Mouse (Mus musculus) central nervous system, embryonic 18 days (tissue): ENCODE measurements around the gene Zfp677. TPM values are rescaled to one million over a fixed set of nuclear protein-coding genes. Genes with fewer than 3 reads are reported as not detected.

ENCODE experiments used
- polyA plus RNA-seq: library from polyadenylated mRNA; depleted of rRNA; stranded (reverse); fragments of >200 nt; gene quantifications from 2 replicates; pipeline ENCODE4 v1.2.3, GENCODE M21; 2012; rRNA removed

Zfp677 gene
- 3.3 and 3.6 TPM in 2 replicates for polyA plus RNA-seq

DNA sequence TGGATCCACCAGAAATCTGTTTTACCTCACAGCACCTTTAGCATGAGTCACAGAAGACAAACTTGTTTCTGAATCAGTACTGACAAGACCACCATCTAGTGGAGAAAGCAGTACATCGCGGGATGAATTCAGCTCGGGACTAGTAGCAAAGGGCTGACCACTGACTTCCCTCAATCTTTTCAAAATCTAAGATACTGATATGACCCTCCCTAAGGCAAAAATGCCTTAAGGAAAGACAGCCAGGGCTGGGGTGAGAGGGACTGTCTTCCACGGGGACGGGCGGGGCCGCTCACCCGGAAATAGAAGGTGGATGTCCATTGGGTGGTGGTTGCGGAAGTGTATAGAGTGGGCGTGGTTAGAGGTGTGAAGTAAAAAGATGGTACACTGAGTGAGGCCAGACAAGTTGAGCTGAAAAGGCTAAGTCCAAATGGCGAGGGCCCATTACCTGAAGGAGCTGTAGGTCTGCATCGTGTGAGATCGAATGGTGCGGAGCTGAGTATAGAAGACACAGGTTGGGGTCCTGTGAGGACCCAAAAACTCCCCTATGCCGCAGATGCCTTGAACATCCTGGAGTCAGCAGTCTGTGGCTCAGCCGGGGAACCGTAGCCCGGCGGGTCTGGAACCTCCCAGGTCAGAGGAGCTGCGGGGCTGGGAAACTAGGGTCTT lies at the start of gene Zfp677:
Gene Zfp677 (plus strand): TSS at position 358 of the 666 bp plus-strand sequence.

DNA sequence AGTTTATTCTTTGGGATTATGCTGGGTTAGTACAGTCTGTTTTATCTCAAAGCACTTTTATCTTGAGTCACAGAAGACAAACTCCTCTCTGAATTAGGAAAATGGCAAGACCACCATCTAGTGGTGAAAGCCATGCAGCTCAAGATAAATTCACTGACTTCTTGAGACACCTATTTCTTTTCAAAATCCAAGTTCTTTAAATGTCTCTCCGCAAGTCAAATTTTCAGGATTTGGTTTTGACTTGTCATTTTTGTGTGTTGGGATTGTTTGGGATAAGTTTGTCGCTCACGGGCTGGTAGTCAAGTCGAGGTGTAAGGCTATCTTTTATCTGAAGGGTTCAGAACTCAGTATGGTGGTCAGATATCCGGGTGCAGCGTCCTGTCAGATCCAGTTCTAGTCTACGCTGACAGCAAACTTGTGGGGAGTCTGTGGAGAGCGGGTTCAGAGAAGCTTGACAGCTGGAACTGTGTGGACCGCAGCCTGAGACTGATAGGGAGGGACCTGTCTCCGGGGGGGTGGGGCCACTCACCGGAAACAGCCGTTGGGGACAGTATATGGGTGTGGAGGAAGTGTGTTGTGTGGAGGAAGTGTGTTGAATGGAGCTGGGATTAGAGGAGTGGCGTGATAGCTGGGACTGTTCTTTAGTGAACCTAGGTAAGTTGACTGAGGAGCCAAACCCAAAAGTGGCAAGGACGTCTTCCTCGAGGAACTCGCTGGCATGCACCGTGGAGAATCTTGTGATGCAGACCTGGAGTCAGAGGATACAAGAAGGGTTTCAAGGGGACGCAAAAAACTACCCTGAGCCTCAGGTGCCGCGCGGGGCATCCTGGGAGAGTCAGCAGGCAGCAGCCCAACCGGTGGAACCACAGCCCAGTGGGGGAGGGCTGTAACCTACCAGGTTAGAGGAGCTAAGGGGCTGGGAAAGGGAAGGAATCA lies 39.4 kb downstream of the Zfp677 start, which contains the start of gene Zfp54:
Gene Zfp54 (plus strand): TSS at position 564 of the 936 bp plus-strand sequence.

Other genes with a start within 250 kb of the Zfp677 start
- not detected in 2 replicates for gene Vmn1r234, start 157.7 kb upstream of the Zfp677 start, polyA plus RNA-seq
- not detected in 2 replicates for gene Vmn1r235, start 127.3 kb upstream of the Zfp677 start, polyA plus RNA-seq
- gene Vmn1r236, start 100.8 kb upstream of the Zfp677 start, polyA plus RNA-seq, result not detected in 2 replicates
- gene Vmn1r237, start 71.9 kb upstream of the Zfp677 start, polyA plus RNA-seq, result not detected in 2 replicates
- gene Zfp54, start 39.5 kb downstream of the Zfp677 start, polyA plus RNA-seq, result 3.5 and 4.6 TPM in 2 replicates
- gene Zfp51, start 66.6 kb downstream of the Zfp677 start, polyA plus RNA-seq, result 5.3 and 5.6 TPM in 2 replicates
- 5.2 and 5.9 TPM in 2 replicates for gene Zfp53, start 105.2 kb downstream of the Zfp677 start, polyA plus RNA-seq
- 3.0 and 3.2 TPM in 2 replicates for gene Zfp52, start 151.8 kb downstream of the Zfp677 start, polyA plus RNA-seq
- 18.7 and 21.0 TPM in 2 replicates for gene Zfp948, start 183.3 kb downstream of the Zfp677 start, polyA plus RNA-seq